Mouse (Mus musculus): Measurements from ENCODE around the gene Hcn1.

- TF ChIP-seq CTCF (IDR thresholded peaks at IDR 0.05; ENCODE audit: low read depth) = 0 out of 2 replicates have a peak, but pooled peaks have one; percentile 10
- no peak for TF ChIP-seq EP300 (optimal IDR thresholded peaks at IDR 0.05)
These were observed 2.0 kb downstream of the Hcn1 start for GRCm38 (mm10) chr13:117604073-117604472.
